Mouse (Mus musculus) liver, adult (tissue): ENCODE data around the gene Dlg2.

Source experiments
- GATA4 ChIP-seq: IDR thresholded peaks from 2 replicates; pipeline ENCODE4 v1.6.1; 2014; ENCODE audit warnings: mild to moderate bottlenecking, low read length; ENCODE audit not compliant: insufficient replicate concordance

Dlg2 gene

GRCm38 (mm10) chr7:92044966-92045365, 1568.5 kb downstream of the Dlg2 start:
- TF ChIP-seq GATA4: no peak

- TF ChIP-seq GATA4: no peak
Observed at GRCm38 (mm10) chr7:92047271-92047670, 1570.8 kb downstream of the Dlg2 start.

- no peak for TF ChIP-seq GATA4
Observed at GRCm38 (mm10) chr7:92048876-92049275, 1572.4 kb downstream of the Dlg2 start.

GRCm38 (mm10) chr7:92066851-92067250, 1590.4 kb downstream of the Dlg2 start:
- TF ChIP-seq GATA4: no peak

- no peak for TF ChIP-seq GATA4
Observed at GRCm38 (mm10) chr7:92087429-92087828, 1611.0 kb downstream of the Dlg2 start.

- no peak for TF ChIP-seq GATA4
Observed at GRCm38 (mm10) chr7:92093860-92094259, 1617.4 kb downstream of the Dlg2 start.

GRCm38 (mm10) chr7:92095198-92095597, 1618.7 kb downstream of the Dlg2 start:
- TF ChIP-seq GATA4: no peak

GRCm38 (mm10) chr7:92100847-92101246, 1624.4 kb downstream of the Dlg2 start:
- TF ChIP-seq GATA4: no peak

GRCm38 (mm10) chr7:92102892-92103543, 1626.5 kb downstream of the Dlg2 start:
- no peak for TF ChIP-seq GATA4

GRCm38 (mm10) chr7:92105477-92105876, 1629.0 kb downstream of the Dlg2 start:
- no peak for TF ChIP-seq GATA4

GRCm38 (mm10) chr7:92105956-92106355, 1629.5 kb downstream of the Dlg2 start:
- no peak for TF ChIP-seq GATA4

GRCm38 (mm10) chr7:92113065-92113464, 1636.6 kb downstream of the Dlg2 start:
- no peak for TF ChIP-seq GATA4

GRCm38 (mm10) chr7:92115237-92115871, 1638.9 kb downstream of the Dlg2 start:
- no peak for TF ChIP-seq GATA4

GRCm38 (mm10) chr7:92123276-92123675, 1646.8 kb downstream of the Dlg2 start:
- TF ChIP-seq GATA4: no peak

GRCm38 (mm10) chr7:92125886-92126285, 1649.4 kb downstream of the Dlg2 start:
- TF ChIP-seq GATA4: no peak

- no peak for TF ChIP-seq GATA4
Observed at GRCm38 (mm10) chr7:92134301-92134700, 1657.8 kb downstream of the Dlg2 start.

- TF ChIP-seq GATA4: no peak
Observed at GRCm38 (mm10) chr7:92135624-92136023, 1659.2 kb downstream of the Dlg2 start.
